Mouse (Mus musculus): ENCODE data around the gene Sirt3. TPM values are rescaled to one million over a fixed set of nuclear protein-coding genes. Genes with fewer than 3 reads are reported as not detected.
A peak's percentile ranks its signal among the peaks of the same experiment; 100 is the strongest.

The Sirt3 gene
- polyA plus RNA-seq, 1 experiment from 2014 or later = 27.4 TPM

- Histone ChIP-seq H3K9ac (ENCODE audit: low read length) (no peak overlapping the region), H3K36me3 (ENCODE audit: control insufficient read depth, insufficient read depth, low read length) (peaks cover 4% of the 10 kb centered on the region; the same call in 1 of the 2 replicates), H3K4me3 (replicated peaks; ENCODE audit: low read length) (no peak overlapping the region), H3K27ac (ENCODE audit: low read length) (no peak overlapping the region), H3K4me2 (ENCODE audit: low read depth, low read length) (no peak overlapping the region), H3K9me3 (replicated peaks; ENCODE audit: control insufficient read depth, low read length) (no peaks in the 10 kb centered on the region), H3K27me3 (ENCODE audit: control insufficient read depth, insufficient read depth, low read length) (no peaks in the 10 kb centered on the region; the same call in 1 of the 2 replicates), H3K4me1 (ENCODE audit: control insufficient read depth, insufficient read depth, low read length) (no peaks in the 10 kb centered on the region)
- 80% methylated on average over 10 of the region's 10 CpGs for WGBS
- no peak for ATAC-seq (ENCODE audit: insufficient read depth, low FRiP score)
These were observed 35.4 kb downstream of the Sirt3 start for GRCm38 (mm10) chr7:140846676-140847075.

GRCm38 (mm10) chr7:140845683-140846082 lies 36.4 kb downstream of the Sirt3 start:
- no peaks in the 10 kb centered on the region; the same call in none of the 2 replicates for H3K27me3 ChIP-seq (ENCODE audit: control insufficient read depth, insufficient read depth, low read length)
- WGBS = 66% methylated on average over 4 of the region's 4 CpGs
- H3K9ac ChIP-seq (ENCODE audit: low read length) = no peak overlapping the region

GRCm38 (mm10) chr7:140844905-140845665 lies 37.0 kb downstream of the Sirt3 start, which contains the start of gene Scgb1c1:
TSS of gene Scgb1c1 (plus strand) at chr7:140845547.
- Histone ChIP-seq H3K27ac (ENCODE audit: low read length) (no peak within 1 kb of the TSS), H3K9me3 (replicated peaks; ENCODE audit: control insufficient read depth, low read length) (no peaks in the 10 kb centered on the region), H3K4me2 (ENCODE audit: low read depth, low read length) (no peak within 1 kb of the TSS), H3K9ac (ENCODE audit: low read length) (no peak within 1 kb of the TSS), H3K4me3 (replicated peaks; ENCODE audit: low read length) (no peak within 1 kb of the TSS), H3K36me3 (ENCODE audit: control insufficient read depth, insufficient read depth, low read length) (no peaks in the 10 kb centered on the region), H3K27me3 (ENCODE audit: control insufficient read depth, insufficient read depth, low read length) (no peaks in the 10 kb centered on the region; the same call in none of the 2 replicates), H3K4me1 (ENCODE audit: control insufficient read depth, insufficient read depth, low read length) (no peaks in the 10 kb centered on the region)
- peak; percentile 79 for ATAC-seq (ENCODE audit: insufficient read depth, low FRiP score)
- 26% methylated on average over 14 of the region's 14 CpGs for WGBS

More at GRCm38 (mm10) chr7:140845683-140846082, 36.4 kb downstream of the Sirt3 start:
- Histone ChIP-seq H3K4me2 (ENCODE audit: low read depth, low read length) (no peak overlapping the region), H3K36me3 (ENCODE audit: control insufficient read depth, insufficient read depth, low read length) (no peaks in the 10 kb centered on the region), H3K9me3 (replicated peaks; ENCODE audit: control insufficient read depth, low read length) (no peaks in the 10 kb centered on the region), H3K27ac (ENCODE audit: low read length) (no peak overlapping the region), H3K4me1 (ENCODE audit: control insufficient read depth, insufficient read depth, low read length) (no peaks in the 10 kb centered on the region), H3K4me3 (replicated peaks; ENCODE audit: low read length) (no peak overlapping the region)
- no peak for ATAC-seq (ENCODE audit: insufficient read depth, low FRiP score)

- no peak overlapping the region for H3K4me2 ChIP-seq (ENCODE audit: low read depth, low read length)
- 64% methylated on average over 7 of the region's 7 CpGs for WGBS
These were observed 38.3 kb downstream of the Sirt3 start for GRCm38 (mm10) chr7:140843806-140844205.

GRCm38 (mm10) chr7:140840750-140841735 lies 41.1 kb downstream of the Sirt3 start:
- Histone ChIP-seq H3K27ac (ENCODE audit: low read length) (no peak overlapping the region), H3K9ac (ENCODE audit: low read length) (no peak overlapping the region), H3K4me3 (replicated peaks; ENCODE audit: low read length) (no peak overlapping the region), H3K4me1 (ENCODE audit: control insufficient read depth, insufficient read depth, low read length) (no peaks in the 10 kb centered on the region), H3K4me2 (ENCODE audit: low read depth, low read length) (no peak overlapping the region), H3K9me3 (replicated peaks; ENCODE audit: control insufficient read depth, low read length) (no peaks in the 10 kb centered on the region), H3K36me3 (ENCODE audit: control insufficient read depth, insufficient read depth, low read length) (no peaks in the 10 kb centered on the region), H3K27me3 (ENCODE audit: control insufficient read depth, insufficient read depth, low read length) (no peaks in the 10 kb centered on the region; the same call in none of the 2 replicates)
- peak; percentile 44; the same call in 1 of the 2 replicates for ATAC-seq (ENCODE audit: insufficient read depth, low FRiP score)
- WGBS = 39% methylated on average over 16 of the region's 19 CpGs

More at GRCm38 (mm10) chr7:140843806-140844205, 38.3 kb downstream of the Sirt3 start:
- no peak overlapping the region for H3K4me3 ChIP-seq (replicated peaks; ENCODE audit: low read length)
- H3K4me1 ChIP-seq (ENCODE audit: control insufficient read depth, insufficient read depth, low read length) = no peaks in the 10 kb centered on the region
- H3K9ac ChIP-seq (ENCODE audit: low read length) = no peak overlapping the region
- H3K27me3 ChIP-seq (ENCODE audit: control insufficient read depth, insufficient read depth, low read length) = no peaks in the 10 kb centered on the region; the same call in none of the 2 replicates
- H3K27ac ChIP-seq (ENCODE audit: low read length) = no peak overlapping the region
- no peaks in the 10 kb centered on the region for H3K9me3 ChIP-seq (replicated peaks; ENCODE audit: control insufficient read depth, low read length)
- H3K36me3 ChIP-seq (ENCODE audit: control insufficient read depth, insufficient read depth, low read length) = no peaks in the 10 kb centered on the region
- no peak for ATAC-seq (ENCODE audit: insufficient read depth, low FRiP score)

GRCm38 (mm10) chr7:140839556-140839955 lies 42.6 kb downstream of the Sirt3 start:
- Histone ChIP-seq H3K9me3 (replicated peaks; ENCODE audit: control insufficient read depth, low read length) (no peaks in the 10 kb centered on the region), H3K4me3 (replicated peaks; ENCODE audit: low read length) (no peak overlapping the region), H3K27me3 (ENCODE audit: control insufficient read depth, insufficient read depth, low read length) (no peaks in the 10 kb centered on the region; the same call in none of the 2 replicates), H3K9ac (ENCODE audit: low read length) (no peak overlapping the region), H3K4me2 (ENCODE audit: low read depth, low read length) (no peak overlapping the region), H3K36me3 (ENCODE audit: control insufficient read depth, insufficient read depth, low read length) (no peaks in the 10 kb centered on the region), H3K27ac (ENCODE audit: low read length) (no peak overlapping the region), H3K4me1 (ENCODE audit: control insufficient read depth, insufficient read depth, low read length) (0 out of 2 replicates have a peak, but pooled peaks cover 7% of the 10 kb centered on the region)
- ATAC-seq (ENCODE audit: insufficient read depth, low FRiP score) = no peak
- WGBS = 52% methylated on average over 5 of the region's 5 CpGs

GRCm38 (mm10) chr7:140836243-140837115 lies 45.6 kb downstream of the Sirt3 start:
- no peaks in the 10 kb centered on the region for H3K36me3 ChIP-seq (ENCODE audit: control insufficient read depth, insufficient read depth, low read length)
- no peak overlapping the region for H3K9ac ChIP-seq (ENCODE audit: low read length)
- WGBS = 76% methylated on average over 9 of the region's 9 CpGs
- H3K4me3 ChIP-seq (replicated peaks; ENCODE audit: low read length) = no peak overlapping the region
- no peaks in the 10 kb centered on the region; the same call in 1 of the 2 replicates for H3K27me3 ChIP-seq (ENCODE audit: control insufficient read depth, insufficient read depth, low read length)
- ATAC-seq (ENCODE audit: insufficient read depth, low FRiP score) = no peak
- H3K27ac ChIP-seq (ENCODE audit: low read length) = no peak overlapping the region
- H3K4me1 ChIP-seq (ENCODE audit: control insufficient read depth, insufficient read depth, low read length) = 0 out of 2 replicates have a peak, but pooled peaks cover 7% of the 10 kb centered on the region
- no peaks in the 10 kb centered on the region for H3K9me3 ChIP-seq (replicated peaks; ENCODE audit: control insufficient read depth, low read length)
- no peak overlapping the region for H3K4me2 ChIP-seq (ENCODE audit: low read depth, low read length)

GRCm38 (mm10) chr7:140835758-140836087 lies 46.4 kb downstream of the Sirt3 start:
- peak overlapping the region; percentile 25; the same call in 1 of the 2 replicates for H3K27ac ChIP-seq (ENCODE audit: low read length)
- ATAC-seq (ENCODE audit: insufficient read depth, low FRiP score) = no peak
- H3K4me3 ChIP-seq (replicated peaks; ENCODE audit: low read length) = peak overlapping the region; percentile 30
- H3K4me2 ChIP-seq (ENCODE audit: low read depth, low read length) = peak overlapping the region; percentile 39
- no peaks in the 10 kb centered on the region for H3K27me3 ChIP-seq (ENCODE audit: control insufficient read depth, insufficient read depth, low read length)
- H3K9ac ChIP-seq (ENCODE audit: low read length) = peak overlapping the region; percentile 62
- H3K4me1 ChIP-seq (ENCODE audit: control insufficient read depth, insufficient read depth, low read length) = 0 out of 2 replicates have a peak, but pooled peaks cover 7% of the 10 kb centered on the region
- H3K9me3 ChIP-seq (replicated peaks; ENCODE audit: control insufficient read depth, low read length) = no peaks in the 10 kb centered on the region
- H3K36me3 ChIP-seq (ENCODE audit: control insufficient read depth, insufficient read depth, low read length) = no peaks in the 10 kb centered on the region
- WGBS = 68% methylated on average over 2 of the region's 2 CpGs
